Mouse (Mus musculus) limb, embryonic 15.5 days (tissue): ENCODE measurements around the gene 4930558K02Rik. TPM values are rescaled to one million over a fixed set of nuclear protein-coding genes. Genes with fewer than 3 reads are reported as not detected.

Source experiments
- polyA plus RNA-seq: library from polyadenylated mRNA; unstranded; fragments of >200 nt; fragmentation: Nextera tagmentation; extraction: Ambion mirVana; gene quantifications from 2 replicates; pipeline ENCODE4 v1.2.1, GENCODE M21; 2015

The 4930558K02Rik gene
- polyA plus RNA-seq, 1 experiment from 2014 or later, result not detected

Other genes starting within 250 kb of the 4930558K02Rik start
- not detected in 2 replicates for gene Fasl, start 191.1 kb downstream of the 4930558K02Rik start, polyA plus RNA-seq
- gene Suco, start 103.0 kb downstream of the 4930558K02Rik start, polyA plus RNA-seq, result 17.0 and 23.3 TPM in 2 replicates
- 48.2 and 51.4 TPM in 2 replicates for gene Pigc, start 10.4 kb downstream of the 4930558K02Rik start, polyA plus RNA-seq